Mouse (Mus musculus) intestine, embryonic 16.5 days (tissue): ENCODE data around the gene Myo10. TPM values are rescaled to one million over a fixed set of nuclear protein-coding genes. Genes with fewer than 3 reads are reported as not detected.

Experiments used
- ATAC-seq: fragments of 200-750 bp; cut with Nextera tagmentation; 2 replicates; pipeline ENCODE4 v1.8.0; 2017; ENCODE audit warnings: moderate TSS enrichment, moderate library complexity
- H3K27ac ChIP-seq: fragments of 300-500 bp; sonication (generic); 2 replicates; pipeline ENCODE4 v1.5.1; 2014; ENCODE audit warnings: mild to moderate bottlenecking, low read length
- H3K27me3 ChIP-seq: fragments of 300-500 bp; sonication (generic); replicated peaks from 2 replicates; pipeline ENCODE4 v1.6.1; 2014; ENCODE audit warnings: low read length, control low read depth, mixed read lengths; ENCODE audit not compliant: control insufficient read depth, insufficient read depth
- H3K36me3 ChIP-seq: fragments of 300-500 bp; sonication (generic); 2 replicates; pipeline ENCODE4 v1.6.1; 2014; ENCODE audit warnings: low read length, control low read depth; ENCODE audit not compliant: control insufficient read depth, insufficient read depth
- H3K4me1 ChIP-seq: fragments of 300-500 bp; sonication (generic); 2 replicates; pipeline ENCODE4 v1.6.1; 2014; ENCODE audit warnings: low read length, control low read depth, mixed read lengths; ENCODE audit not compliant: control insufficient read depth, insufficient read depth
- H3K4me2 ChIP-seq: fragments of 300-500 bp; sonication (generic); 2 replicates; pipeline ENCODE4 v1.6.1; 2014; ENCODE audit warnings: low read depth, low read length, control low read depth
- H3K4me3 ChIP-seq: fragments of 300-500 bp; sonication (generic); 2 replicates; pipeline ENCODE4 v1.5.1; 2014; ENCODE audit warnings: mild to moderate bottlenecking, low read length
- H3K9ac ChIP-seq: fragments of 300-500 bp; sonication (generic); 2 replicates; pipeline ENCODE4 v1.6.1; 2014; ENCODE audit warnings: low read depth, low read length
- H3K9me3 ChIP-seq: fragments of 300-500 bp; sonication (generic); 2 replicates; pipeline ENCODE4 v1.6.1; 2016; ENCODE audit warnings: low read length, control low read depth; ENCODE audit not compliant: control insufficient read depth
- WGBS: fragments of 180-500 bp; shearing (Covaris S2); extraction: QIAGEN DNeasy Blood & Tissue Kit; methylation state at CpG from one replicate; pipeline ENCODE4 v1.1.7; 2014; 5-methylcytosine and 5-hydroxymethylcytosine counted together
- polyA plus RNA-seq: library from polyadenylated mRNA; unstranded; fragments of >200 nt; fragmentation: Nextera tagmentation; extraction: Ambion mirVana; gene quantifications from 2 replicates; pipeline ENCODE4 v1.2.1, GENCODE M21; 2015

Myo10 gene
- polyA plus RNA-seq, 1 experiment from 2014 or later, result 17.7 TPM

DNA sequence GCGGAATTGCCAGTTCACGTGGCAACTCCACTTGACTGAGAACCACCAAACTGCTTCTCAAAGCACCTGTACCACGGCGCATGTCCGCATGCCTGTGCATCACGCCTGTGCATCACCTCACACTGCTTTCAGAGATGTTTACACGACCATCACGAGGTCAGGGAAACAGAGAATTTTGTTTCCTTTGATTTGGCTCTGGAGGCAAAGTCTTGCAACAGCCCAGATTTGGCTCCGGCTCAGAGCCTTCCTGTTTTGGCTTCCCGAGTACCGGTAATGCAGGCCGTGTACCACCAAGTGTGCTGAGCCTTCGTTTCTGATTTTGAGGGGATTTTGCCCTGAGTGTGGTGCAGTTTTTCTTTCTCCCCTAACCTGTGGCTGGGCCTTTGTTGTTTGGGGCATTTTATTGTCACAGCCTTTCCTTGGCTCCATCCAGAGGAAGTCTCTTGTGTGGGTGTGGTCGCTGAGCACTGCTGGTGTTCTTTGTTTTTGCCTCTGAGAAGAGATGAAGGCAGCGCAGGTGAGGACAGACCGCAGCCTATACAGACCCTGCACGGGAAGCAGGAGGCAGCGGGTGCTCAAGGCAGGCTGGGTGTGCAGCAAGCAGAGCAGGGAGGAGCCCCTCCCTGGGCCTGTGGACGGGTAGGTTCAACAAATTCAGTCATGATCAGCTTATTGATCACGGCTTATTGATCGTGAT lies 70.1 kb downstream of the Myo10 start:
- no peaks in the 10 kb centered on the region for H3K9me3 ChIP-seq
- WGBS, result 52% methylated on average over 21 of the region's 21 CpGs
- H3K4me2 ChIP-seq, result no peak overlapping the region
- H3K4me3 ChIP-seq, result no peak overlapping the region
- H3K4me1 ChIP-seq, result peaks cover 28% of the 10 kb centered on the region
- no peak for ATAC-seq
- no peaks in the 10 kb centered on the region for H3K36me3 ChIP-seq
- no peaks in the 10 kb centered on the region for H3K27me3 ChIP-seq
- no peak overlapping the region for H3K9ac ChIP-seq
- no peak overlapping the region for H3K27ac ChIP-seq

DNA sequence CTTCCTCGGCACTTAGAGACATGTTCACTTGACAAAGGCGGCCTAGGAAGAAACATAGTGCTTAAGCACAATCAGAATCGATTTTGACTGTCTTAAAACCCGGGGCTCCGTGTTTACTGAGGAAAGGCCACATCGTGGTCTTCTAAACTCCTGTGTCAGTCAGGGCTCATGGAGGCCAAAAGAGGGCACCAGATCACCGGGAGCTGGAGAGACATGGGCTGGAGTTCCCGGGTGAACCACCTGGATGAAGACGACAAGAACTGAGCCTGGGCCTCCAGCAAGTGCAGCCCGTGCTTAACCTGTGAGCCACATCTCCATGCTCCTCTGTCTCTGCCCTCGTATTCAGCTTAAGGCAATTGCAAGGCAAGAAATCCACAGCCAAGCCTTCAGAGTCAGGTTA lies 71.4 kb downstream of the Myo10 start:
- H3K4me2 ChIP-seq, result no peak overlapping the region
- H3K4me3 ChIP-seq, result no peak overlapping the region
- WGBS, result 66% methylated on average over 11 of the region's 11 CpGs
- no peak overlapping the region for H3K9ac ChIP-seq
- no peak overlapping the region for H3K27ac ChIP-seq
- no peaks in the 10 kb centered on the region for H3K9me3 ChIP-seq
- H3K4me1 ChIP-seq, result peaks cover 22% of the 10 kb centered on the region
- H3K36me3 ChIP-seq, result no peaks in the 10 kb centered on the region
- ATAC-seq, result no peak
- no peaks in the 10 kb centered on the region for H3K27me3 ChIP-seq

DNA sequence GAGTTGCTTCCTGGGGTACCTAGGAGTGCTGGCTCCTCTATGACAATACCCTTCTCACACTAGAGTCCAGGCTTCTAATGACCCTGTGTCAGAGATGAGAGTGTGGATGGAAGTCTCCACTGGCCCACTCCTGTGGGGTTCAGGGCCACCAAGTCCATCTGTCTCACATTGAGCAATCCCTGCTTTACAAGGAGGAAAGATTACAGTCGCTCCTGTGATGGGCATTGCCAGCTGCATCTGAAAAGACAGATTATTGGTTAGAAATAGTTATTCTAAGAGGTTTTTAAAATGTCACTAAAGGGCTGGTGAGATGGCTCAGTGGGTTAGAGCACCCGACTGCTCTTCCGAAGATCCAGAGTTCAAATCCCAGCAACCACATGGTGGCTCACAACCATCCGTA lies 72.4 kb downstream of the Myo10 start:
- no peak overlapping the region for H3K27ac ChIP-seq
- H3K4me3 ChIP-seq, result no peak overlapping the region
- H3K4me2 ChIP-seq, result no peak overlapping the region
- ATAC-seq, result no peak
- peaks cover 19% of the 10 kb centered on the region for H3K4me1 ChIP-seq
- H3K27me3 ChIP-seq, result no peaks in the 10 kb centered on the region
- H3K9ac ChIP-seq, result no peak overlapping the region
- H3K36me3 ChIP-seq, result no peaks in the 10 kb centered on the region
- H3K9me3 ChIP-seq, result no peaks in the 10 kb centered on the region
- WGBS, result 94% methylated on average over 4 of the region's 4 CpGs

DNA sequence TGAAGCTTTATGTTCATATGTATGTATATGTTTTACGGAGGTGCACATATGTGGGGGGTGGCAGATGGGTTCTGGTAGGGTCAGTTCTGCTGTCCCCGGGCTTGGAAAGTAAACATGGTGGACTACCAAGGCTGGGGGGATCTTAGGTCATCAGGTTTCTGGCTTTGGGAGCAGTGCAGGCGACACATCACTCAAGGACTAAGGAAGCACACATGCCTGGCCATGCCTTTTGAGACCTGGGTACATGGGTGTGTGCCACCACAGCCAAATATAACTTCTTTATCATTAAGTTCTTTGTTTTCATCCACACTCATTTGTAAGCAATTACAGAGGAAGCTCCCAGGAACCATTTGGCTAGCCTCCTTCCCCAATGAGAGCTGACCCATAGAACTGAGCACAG lies 72.9 kb downstream of the Myo10 start:
- H3K4me3 ChIP-seq, result no peak overlapping the region

DNA sequence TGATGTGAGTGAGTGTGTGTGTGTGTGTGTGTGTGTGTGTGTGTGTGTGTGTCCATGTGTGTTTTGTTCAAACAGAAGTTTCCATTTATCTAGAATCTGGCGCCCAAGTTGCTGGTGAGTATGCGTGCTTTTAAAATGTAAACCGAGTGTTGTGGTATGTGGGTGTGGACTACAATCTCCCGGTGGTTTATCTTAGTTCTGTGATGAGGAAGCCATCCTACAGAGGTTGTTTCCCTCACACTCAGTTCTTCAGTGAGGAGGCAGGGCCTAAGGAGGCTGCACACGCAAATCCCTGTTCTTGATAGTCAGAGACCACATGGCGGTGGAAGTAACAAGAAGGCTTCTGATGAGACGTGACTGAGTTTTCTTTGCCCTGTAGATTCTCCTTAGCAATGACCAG lies 73.6 kb downstream of the Myo10 start:
- 61% methylated on average over 7 of the region's 7 CpGs for WGBS
- H3K4me3 ChIP-seq, result no peak overlapping the region
- H3K27ac ChIP-seq, result no peak overlapping the region
- H3K9ac ChIP-seq, result no peak overlapping the region
- no peaks in the 10 kb centered on the region for H3K36me3 ChIP-seq
- H3K4me1 ChIP-seq, result peaks cover 18% of the 10 kb centered on the region
- H3K4me2 ChIP-seq, result no peak overlapping the region
- no peaks in the 10 kb centered on the region for H3K9me3 ChIP-seq
- 0 out of 2 replicates have a peak, but pooled peaks have one; percentile 23 for ATAC-seq
- no peaks in the 10 kb centered on the region for H3K27me3 ChIP-seq

More for the DNA sequence above, 72.9 kb downstream of the Myo10 start:
- ATAC-seq, result no peak
- Histone ChIP-seq H3K9ac (no peak overlapping the region), H3K36me3 (no peaks in the 10 kb centered on the region), H3K27ac (no peak overlapping the region), H3K4me2 (no peak overlapping the region), H3K27me3 (no peaks in the 10 kb centered on the region), H3K9me3 (no peaks in the 10 kb centered on the region), H3K4me1 (peaks cover 19% of the 10 kb centered on the region)
- 94% methylated on average over 3 of the region's 3 CpGs for WGBS

DNA sequence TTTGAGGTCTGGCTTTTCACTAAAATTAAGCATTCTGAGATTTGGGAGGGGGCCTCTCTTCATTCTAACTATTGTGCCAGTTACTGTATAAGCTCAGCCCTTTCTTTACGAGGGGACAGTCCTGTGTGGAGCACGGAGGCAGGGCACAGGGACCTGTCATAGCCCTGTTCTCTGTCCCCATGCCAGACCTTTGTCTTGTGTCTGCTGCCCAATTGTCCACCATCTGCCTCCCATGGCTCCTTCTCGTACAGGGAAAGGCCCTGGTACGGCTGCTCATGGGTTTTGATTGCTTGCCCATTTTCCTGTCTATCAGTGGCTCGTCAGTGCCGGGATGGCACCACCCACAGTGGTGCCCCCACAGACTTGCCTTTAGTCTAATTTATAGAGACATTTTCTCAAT lies 74.3 kb downstream of the Myo10 start:
- no peak overlapping the region for H3K4me3 ChIP-seq
- no peak overlapping the region for H3K27ac ChIP-seq
- 93% methylated on average over 6 of the region's 6 CpGs for WGBS

DNA sequence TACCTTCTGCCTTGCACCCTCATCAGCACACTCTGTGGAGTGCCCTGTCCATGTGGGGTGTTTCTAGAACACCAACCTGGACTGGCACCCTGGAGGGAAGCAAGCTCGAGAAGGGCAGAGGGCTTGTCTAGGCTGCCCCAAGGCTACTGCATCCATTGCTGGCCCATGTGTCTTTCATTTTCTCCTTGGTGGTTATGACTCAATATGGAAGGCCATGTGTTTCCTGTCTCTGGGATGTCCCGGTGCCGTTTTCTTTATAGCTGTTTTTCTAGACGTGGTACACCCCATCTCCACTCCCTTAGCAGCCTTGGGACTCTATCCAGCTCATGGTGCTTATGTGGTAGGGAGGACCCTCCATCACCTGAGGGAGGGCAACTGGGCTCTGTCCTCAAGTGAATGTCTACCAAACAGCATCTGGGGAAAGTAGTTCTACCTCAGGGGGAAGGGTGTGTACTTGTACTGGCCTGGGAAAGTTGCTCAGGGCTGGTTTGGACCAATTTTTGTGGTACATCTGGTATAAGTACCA lies 76.8 kb downstream of the Myo10 start:
- no peak for ATAC-seq

More for the DNA sequence above, 74.3 kb downstream of the Myo10 start:
- Histone ChIP-seq H3K4me1 (peaks cover 16% of the 10 kb centered on the region), H3K9me3 (no peaks in the 10 kb centered on the region), H3K4me2 (no peak overlapping the region), H3K36me3 (peaks cover 3% of the 10 kb centered on the region; the same call in 1 of the 2 replicates), H3K9ac (no peak overlapping the region), H3K27me3 (no peaks in the 10 kb centered on the region)
- ATAC-seq, result no peak

DNA sequence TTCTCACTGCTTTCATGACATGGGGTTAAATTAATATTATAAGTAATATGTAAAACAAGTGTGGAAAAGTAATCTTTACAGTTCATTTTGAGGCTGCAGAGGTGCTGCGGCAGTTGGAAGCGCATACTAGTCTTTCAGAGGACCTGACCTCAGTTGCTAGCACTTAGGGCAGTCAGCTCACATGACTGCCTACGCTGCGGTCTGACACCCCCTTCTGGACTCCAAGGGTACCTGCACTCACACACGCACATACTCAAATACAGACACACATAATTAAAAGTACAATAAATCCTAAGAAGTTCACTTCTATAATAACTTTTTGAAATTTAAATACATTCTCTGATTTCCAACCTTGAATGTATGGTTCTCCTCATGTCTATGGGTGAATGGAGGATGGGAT lies 80.3 kb downstream of the Myo10 start:
- no peak overlapping the region for H3K27ac ChIP-seq
- no peak overlapping the region for H3K9ac ChIP-seq
- H3K9me3 ChIP-seq, result no peaks in the 10 kb centered on the region
- no peak overlapping the region for H3K4me2 ChIP-seq
- WGBS, result 95% methylated on average over 5 of the region's 5 CpGs
- no peak for ATAC-seq
- H3K4me1 ChIP-seq, result 0 out of 2 replicates have a peak, but pooled peaks cover 6% of the 10 kb centered on the region
- no peak overlapping the region for H3K4me3 ChIP-seq
- peaks cover 14% of the 10 kb centered on the region for H3K36me3 ChIP-seq
- H3K27me3 ChIP-seq, result no peaks in the 10 kb centered on the region

More for the DNA sequence above, 76.8 kb downstream of the Myo10 start:
- H3K27me3 ChIP-seq, result no peaks in the 10 kb centered on the region
- H3K9me3 ChIP-seq, result no peaks in the 10 kb centered on the region
- peaks cover 3% of the 10 kb centered on the region; the same call in 1 of the 2 replicates for H3K4me1 ChIP-seq
- peaks cover 7% of the 10 kb centered on the region for H3K36me3 ChIP-seq
- no peak overlapping the region for H3K9ac ChIP-seq
- H3K27ac ChIP-seq, result no peak overlapping the region
- 60% methylated on average over 4 of the region's 4 CpGs for WGBS
- H3K4me3 ChIP-seq, result no peak overlapping the region
- no peak overlapping the region for H3K4me2 ChIP-seq

DNA sequence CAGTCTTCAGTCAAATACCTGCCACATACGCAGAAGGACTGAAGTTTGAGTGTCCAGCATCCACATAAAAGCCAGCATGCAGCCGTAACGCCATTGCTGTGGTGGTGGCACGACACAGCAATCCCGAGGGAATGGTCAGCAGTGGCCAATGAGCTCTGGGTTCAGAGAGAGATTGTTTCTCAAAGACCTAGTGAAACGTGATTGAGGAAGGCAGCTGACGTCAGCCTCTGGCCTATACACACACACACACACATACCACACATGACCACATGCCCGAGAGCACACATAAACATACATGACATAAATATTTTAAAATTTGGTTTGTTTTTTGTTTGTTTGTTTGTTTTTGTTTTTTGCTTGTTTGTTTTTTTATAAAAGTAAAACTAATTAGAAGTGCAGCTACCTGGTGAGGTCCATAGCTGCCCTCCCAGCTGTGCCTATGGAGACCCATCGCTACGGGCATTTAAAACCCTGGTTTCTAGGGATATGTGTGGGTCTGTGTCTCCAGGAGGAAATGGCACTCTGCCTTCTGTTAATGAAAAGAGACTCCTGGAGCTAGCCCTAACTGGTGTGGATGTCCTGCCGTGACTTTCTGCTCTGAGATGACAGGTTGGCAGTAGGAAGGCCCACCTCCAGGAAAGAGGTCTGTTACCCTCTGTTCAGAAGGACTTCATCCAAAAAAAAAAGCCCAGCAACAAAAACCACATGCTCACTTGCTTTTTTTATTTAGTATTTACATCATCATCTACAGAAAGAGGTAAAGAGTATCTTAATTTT lies 82.7 kb downstream of the Myo10 start:
- no peaks in the 10 kb centered on the region for H3K27me3 ChIP-seq
- no peak for ATAC-seq
- H3K9ac ChIP-seq, result no peak overlapping the region
- H3K4me3 ChIP-seq, result no peak overlapping the region
- no peak overlapping the region for H3K27ac ChIP-seq
- 0 out of 2 replicates have a peak, but pooled peaks cover 6% of the 10 kb centered on the region for H3K4me1 ChIP-seq
- WGBS, result 83% methylated on average over 11 of the region's 11 CpGs
- H3K9me3 ChIP-seq, result no peaks in the 10 kb centered on the region
- peaks cover 14% of the 10 kb centered on the region for H3K36me3 ChIP-seq
- H3K4me2 ChIP-seq, result no peak overlapping the region
